Mouse (Mus musculus) small intestine, adult 2 months (tissue): Measurements from ENCODE around the gene Gfra1. TPM values are rescaled to one million over a fixed set of nuclear protein-coding genes. Genes with fewer than 3 reads are reported as not detected.

ENCODE experiments used
- H3K27ac ChIP-seq: fragments of 200-500 bp; 2 replicates; pipeline ENCODE4 v1.5.1; 2012; ENCODE audit warnings: low read depth, low read length, control low read depth, inconsistent platforms; ENCODE audit not compliant: insufficient read depth
- H3K27me3 ChIP-seq: fragments of 200-500 bp; 2 replicates; pipeline ENCODE4 v1.6.1; 2012; ENCODE audit warnings: mild to moderate bottlenecking, moderate library complexity, low read length, inconsistent platforms; ENCODE audit not compliant: control insufficient read depth, insufficient read depth
- H3K36me3 ChIP-seq: fragments of 200-500 bp; 2 replicates; pipeline ENCODE4 v1.6.1; 2012; ENCODE audit warnings: mild to moderate bottlenecking, low read length, control low read depth, inconsistent platforms; ENCODE audit not compliant: control insufficient read depth, insufficient read depth
- H3K4me1 ChIP-seq: fragments of 200-500 bp; 2 replicates; pipeline ENCODE4 v1.6.1; 2012; ENCODE audit warnings: low read length, inconsistent platforms, mixed read lengths; ENCODE audit not compliant: control insufficient read depth, insufficient read depth, insufficient read length
- H3K4me3 ChIP-seq: fragments of 200-500 bp; 2 replicates; pipeline ENCODE4 v1.5.1; 2012; ENCODE audit warnings: low read depth, mild to moderate bottlenecking, control low read depth, inconsistent platforms, low read length, moderate library complexity
- CTCF ChIP-seq: fragments of 200-500 bp; IDR thresholded peaks from 2 replicates; pipeline ENCODE4 v1.5.1; 2012; ENCODE audit warnings: low read depth, mild to moderate bottlenecking, control low read depth, inconsistent platforms, low read length, moderate library complexity, mixed read lengths; ENCODE audit not compliant: insufficient replicate concordance, insufficient read length; ENCODE audit errors: extremely low read depth
- POLR2A ChIP-seq: fragments of 200-500 bp; IDR thresholded peaks from 2 replicates; pipeline ENCODE4 v1.6.1; 2012; ENCODE audit warnings: low read depth, mild to moderate bottlenecking, control low read depth, inconsistent platforms, low read length, moderate library complexity
- WGBS: fragments of 180-500 bp; shearing (Covaris S2); methylation state at CpG from one replicate; pipeline ENCODE4 v1.1.7; 2018; 5-methylcytosine and 5-hydroxymethylcytosine counted together
- polyA plus RNA-seq: library from polyadenylated mRNA; depleted of rRNA; stranded (reverse); fragments of >200 nt; gene quantifications from 2 replicates; pipeline ENCODE4 v1.2.3, GENCODE M21; 2012

Gene Gfra1
- polyA plus RNA-seq, 1 experiment: 0.58 TPM

- H3K27ac ChIP-seq: no peak overlapping the region
- no peaks in the 10 kb centered on the region for H3K27me3 ChIP-seq
- no peaks in the 10 kb centered on the region for H3K36me3 ChIP-seq
- H3K4me3 ChIP-seq: no peak overlapping the region
- no peaks in the 10 kb centered on the region for H3K4me1 ChIP-seq
- TF ChIP-seq POLR2A (no peak), CTCF (no peak)
These were observed 49.0 kb downstream of the Gfra1 start for GRCm38 (mm10) chr19:58406726-58407125.

- 70% methylated on average over 3 of the region's 3 CpGs for WGBS
These were observed 55.5 kb downstream of the Gfra1 start for GRCm38 (mm10) chr19:58400224-58400623.

GRCm38 (mm10) chr19:58399166-58399565 lies 56.5 kb downstream of the Gfra1 start:
- TF ChIP-seq POLR2A (no peak), CTCF (no peak)
- H3K27ac ChIP-seq: no peak overlapping the region
- WGBS: 76% methylated on average over 6 of the region's 6 CpGs

More at GRCm38 (mm10) chr19:58400224-58400623, 55.5 kb downstream of the Gfra1 start:
- no peaks in the 10 kb centered on the region for H3K36me3 ChIP-seq
- H3K4me1 ChIP-seq: no peaks in the 10 kb centered on the region
- H3K27me3 ChIP-seq: no peaks in the 10 kb centered on the region
- no peak for TF ChIP-seq CTCF
- no peak for TF ChIP-seq POLR2A
- H3K4me3 ChIP-seq: no peak overlapping the region
- H3K27ac ChIP-seq: no peak overlapping the region

DNA sequence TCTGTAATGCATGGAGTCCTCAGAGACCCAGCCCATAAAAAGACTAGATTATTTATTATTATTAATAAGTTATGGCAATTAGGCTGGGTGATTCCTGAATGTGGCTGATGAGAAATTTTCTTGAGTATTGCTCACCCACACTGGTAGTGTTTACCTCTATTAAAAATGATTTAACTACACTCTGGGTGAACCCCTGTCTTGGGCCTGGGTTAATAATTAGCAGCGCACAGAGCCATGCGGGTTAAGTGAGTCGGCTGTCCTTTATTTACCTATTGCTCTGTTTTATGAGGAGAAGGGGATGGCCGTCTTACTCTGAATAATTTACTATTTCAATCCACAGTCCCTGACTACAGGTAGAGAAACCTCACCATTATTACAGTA lies 59.1 kb downstream of the Gfra1 start:
- TF ChIP-seq CTCF: no peak
- no peak overlapping the region for H3K4me3 ChIP-seq
- no peak overlapping the region for H3K27ac ChIP-seq
- no peaks in the 10 kb centered on the region for H3K36me3 ChIP-seq
- WGBS: 32% methylated on average over 4 of the region's 4 CpGs
- H3K4me1 ChIP-seq: no peaks in the 10 kb centered on the region
- H3K27me3 ChIP-seq: no peaks in the 10 kb centered on the region

More at GRCm38 (mm10) chr19:58399166-58399565, 56.5 kb downstream of the Gfra1 start:
- no peaks in the 10 kb centered on the region for H3K4me1 ChIP-seq
- no peak overlapping the region for H3K4me3 ChIP-seq
- H3K27me3 ChIP-seq: no peaks in the 10 kb centered on the region
- H3K36me3 ChIP-seq: no peaks in the 10 kb centered on the region

- no peak overlapping the region for H3K4me3 ChIP-seq
- no peaks in the 10 kb centered on the region for H3K4me1 ChIP-seq
- TF ChIP-seq POLR2A (no peak), CTCF (no peak)
- 47% methylated on average over 16 of the region's 16 CpGs for WGBS
- no peak overlapping the region for H3K27ac ChIP-seq
- H3K36me3 ChIP-seq: no peaks in the 10 kb centered on the region
- no peaks in the 10 kb centered on the region for H3K27me3 ChIP-seq
These were observed 59.7 kb downstream of the Gfra1 start for GRCm38 (mm10) chr19:58395785-58396603.

GRCm38 (mm10) chr19:58393121-58393520 lies 62.6 kb downstream of the Gfra1 start:
- no peak overlapping the region for H3K27ac ChIP-seq
- 58% methylated on average over 7 of the region's 7 CpGs for WGBS
- no peaks in the 10 kb centered on the region for H3K36me3 ChIP-seq
- no peak overlapping the region for H3K4me3 ChIP-seq
- no peak for TF ChIP-seq POLR2A
- TF ChIP-seq CTCF: no peak
- no peaks in the 10 kb centered on the region for H3K27me3 ChIP-seq
- H3K4me1 ChIP-seq: no peaks in the 10 kb centered on the region

DNA sequence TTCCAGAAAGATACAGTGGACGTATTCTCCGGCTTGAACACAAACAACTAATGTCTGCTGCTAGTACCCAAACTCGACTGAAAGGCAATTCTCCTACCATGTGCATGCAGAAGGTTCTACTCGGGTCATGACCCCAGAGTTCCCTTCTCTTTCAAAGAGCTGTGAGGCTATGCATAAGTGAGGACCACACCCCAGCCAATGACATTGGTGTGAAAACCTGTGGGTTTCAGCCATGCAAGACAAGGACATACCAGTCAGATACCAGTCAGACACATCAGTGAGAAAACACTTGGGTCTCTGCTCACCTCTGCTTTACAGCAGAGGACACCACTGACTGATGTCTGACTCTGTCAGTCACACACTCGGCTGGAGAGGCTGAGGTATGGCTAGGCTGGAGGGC lies 63.9 kb downstream of the Gfra1 start:
- Histone ChIP-seq H3K27ac (no peak overlapping the region), H3K4me1 (no peaks in the 10 kb centered on the region), H3K27me3 (no peaks in the 10 kb centered on the region), H3K4me3 (no peak overlapping the region), H3K36me3 (no peaks in the 10 kb centered on the region)
- WGBS: 75% methylated on average over 5 of the region's 5 CpGs
- no peak for TF ChIP-seq CTCF
- no peak for TF ChIP-seq POLR2A
